Mouse (Mus musculus) liver, embryonic 11.5 days (tissue): ENCODE measurements around the gene Atp2b2. TPM values are rescaled to one million over a fixed set of nuclear protein-coding genes. Genes with fewer than 3 reads are reported as not detected.

ENCODE experiments used
- ATAC-seq: fragments of 200-750 bp; cut with Nextera tagmentation; replicated peaks from 2 replicates; pipeline ENCODE4 v1.8.0; 2017; ENCODE audit warnings: moderate number of reproducible peaks, mild to moderate bottlenecking, moderate TSS enrichment, moderate library complexity; ENCODE audit not compliant: low FRiP score
- DNase-seq: peaks from one replicate; pipeline ENCODE4 v3.0.0-alpha.2; 2017; ENCODE audit warnings: low spot score
- H3K27ac ChIP-seq: fragments of 300-500 bp; sonication (generic); 2 replicates; pipeline ENCODE4 v1.5.1; 2014; ENCODE audit warnings: mild to moderate bottlenecking, low read depth, low read length, control low read depth
- H3K27me3 ChIP-seq: fragments of 300-500 bp; sonication (generic); replicated peaks from 2 replicates; pipeline ENCODE4 v1.6.1; 2014; ENCODE audit warnings: low read length, mixed read lengths; ENCODE audit not compliant: control insufficient read depth, insufficient read depth
- H3K36me3 ChIP-seq: fragments of 300-500 bp; sonication (generic); 2 replicates; pipeline ENCODE4 v1.6.1; 2014; ENCODE audit warnings: mild to moderate bottlenecking, low read length, moderate library complexity, mixed read lengths; ENCODE audit not compliant: control insufficient read depth, insufficient read depth
- H3K4me1 ChIP-seq: fragments of 300-500 bp; sonication (generic); replicated peaks from 2 replicates; pipeline ENCODE4 v1.6.1; 2014; ENCODE audit warnings: low read length, mixed read lengths; ENCODE audit not compliant: control insufficient read depth, insufficient read depth
- H3K4me2 ChIP-seq: fragments of 300-500 bp; sonication (generic); 2 replicates; pipeline ENCODE4 v1.6.1; 2014; ENCODE audit warnings: mild to moderate bottlenecking, control low read depth, moderate library complexity
- H3K4me3 ChIP-seq: fragments of 300-500 bp; sonication (generic); 2 replicates; pipeline ENCODE4 v1.5.1; 2014; ENCODE audit warnings: low read depth, low read length, control low read depth
- H3K9ac ChIP-seq: fragments of 300-500 bp; sonication (generic); 2 replicates; pipeline ENCODE4 v1.6.1; 2014; ENCODE audit warnings: low read depth, low read length, control low read depth
- H3K9me3 ChIP-seq: fragments of 300-500 bp; sonication (generic); 2 replicates; pipeline ENCODE4 v1.6.1; 2016; ENCODE audit warnings: low read length, inconsistent platforms, mixed read lengths; ENCODE audit not compliant: control insufficient read depth
- whole genome bisulfite sequencing: fragments of 180-500 bp; shearing (Covaris S2); extraction: QIAGEN DNeasy Blood & Tissue Kit; methylation state at CpG from one replicate; pipeline ENCODE4 v1.1.7; 2014; 5-methylcytosine and 5-hydroxymethylcytosine counted together
- polyA plus RNA-seq: library from polyadenylated mRNA; unstranded; fragments of >200 nt; fragmentation: Nextera tagmentation; extraction: Ambion mirVana; gene quantifications from 2 replicates; pipeline ENCODE4 v1.2.1, GENCODE M21; 2014

Atp2b2 gene
- polyA plus RNA-seq, 1 experiment from 2014 or later, result 0.62 TPM

DNA sequence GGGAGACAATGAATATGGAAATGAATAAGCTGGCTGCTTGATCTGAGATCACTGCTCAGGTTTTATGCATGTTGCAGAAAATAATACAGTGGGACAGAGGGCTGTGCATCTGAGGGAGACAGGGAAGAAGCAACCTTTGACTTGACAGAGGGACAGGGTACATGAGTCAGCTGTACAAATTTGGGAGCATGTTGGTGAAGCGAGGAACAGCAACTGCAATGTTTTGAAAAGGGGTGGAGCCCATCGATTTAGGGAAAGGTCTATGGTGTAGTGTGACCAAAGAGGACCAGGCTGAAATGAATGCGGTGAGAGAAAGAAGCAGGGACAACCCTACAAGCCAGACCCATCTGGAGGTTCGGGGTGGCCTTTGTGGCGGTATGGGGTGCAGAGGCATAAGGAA lies 84.4 kb downstream of the Atp2b2 start:
- Histone ChIP-seq H3K9me3 (no peaks in the 10 kb centered on the region), H3K9ac (no peak overlapping the region), H3K27me3 (no peaks in the 10 kb centered on the region), H3K4me1 (no peaks in the 10 kb centered on the region), H3K4me3 (no peak overlapping the region), H3K4me2 (no peak overlapping the region), H3K27ac (no peak overlapping the region), H3K36me3 (no peaks in the 10 kb centered on the region)
- 78% methylated on average over 5 of the region's 5 CpGs for WGBS
- ATAC-seq (no peak), DNase-seq (no peak)

DNA sequence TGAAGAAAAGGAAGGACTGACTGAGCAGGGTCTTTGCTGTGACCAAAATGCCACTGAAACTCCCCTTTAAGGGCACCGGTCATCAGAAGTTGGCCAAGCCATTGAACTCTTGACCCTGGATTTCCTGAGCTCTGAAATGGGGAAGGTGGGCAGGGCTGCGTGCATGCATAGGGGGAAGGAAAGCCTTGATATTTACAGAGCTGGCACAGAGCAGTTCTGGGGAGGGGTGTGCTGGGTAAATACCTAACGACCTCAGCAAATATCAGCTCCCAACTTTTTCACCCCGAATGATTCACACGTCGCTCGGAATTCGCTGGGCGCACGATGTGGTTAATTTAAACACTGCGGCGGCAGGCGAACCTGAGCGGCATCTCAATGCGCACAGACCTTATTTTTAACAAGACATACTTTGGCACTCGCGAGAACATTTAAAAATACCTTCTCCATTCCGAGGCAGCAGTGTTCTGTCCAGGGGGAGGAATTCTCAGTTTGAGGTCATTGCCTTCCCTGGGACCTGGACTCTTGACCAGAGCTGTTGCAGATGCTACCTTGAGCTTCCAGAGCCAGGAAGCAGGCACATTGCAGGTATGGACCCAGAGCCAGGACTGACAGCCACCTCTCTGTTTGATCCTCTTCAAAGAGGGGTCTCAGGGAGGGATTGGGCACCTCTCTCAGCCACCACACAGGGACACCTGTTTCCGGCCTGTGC lies 85.0 kb downstream of the Atp2b2 start:
- Histone ChIP-seq H3K9ac (no peak overlapping the region), H3K36me3 (no peaks in the 10 kb centered on the region), H3K27ac (no peak overlapping the region), H3K27me3 (no peaks in the 10 kb centered on the region), H3K4me1 (no peaks in the 10 kb centered on the region), H3K4me3 (no peak overlapping the region), H3K9me3 (no peaks in the 10 kb centered on the region), H3K4me2 (no peak overlapping the region)
- DNase-seq, result no peak
- no peak for ATAC-seq
- 71% methylated on average over 19 of the region's 19 CpGs for WGBS

DNA sequence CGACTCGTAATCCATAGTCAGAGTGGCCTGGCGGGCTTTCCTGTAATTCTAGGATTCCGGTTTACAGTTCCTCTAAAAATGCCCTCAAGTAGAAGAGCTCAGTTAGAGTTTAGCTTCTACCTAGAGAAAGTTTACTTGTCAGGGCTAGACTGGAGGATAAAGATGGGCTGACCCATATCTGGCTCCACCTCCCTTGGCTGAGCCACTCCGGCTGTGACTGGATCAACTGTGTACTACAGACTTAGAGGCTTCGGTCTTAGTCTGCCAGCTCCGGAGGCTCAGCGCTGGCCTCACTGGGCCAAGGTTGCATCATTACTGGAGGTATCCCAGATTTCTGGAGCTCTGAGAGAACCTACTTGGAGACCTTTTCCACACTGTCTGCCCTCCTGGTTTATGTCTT lies 94.9 kb downstream of the Atp2b2 start:
- no peaks in the 10 kb centered on the region for H3K36me3 ChIP-seq
- 82% methylated on average over 8 of the region's 8 CpGs for WGBS
- H3K4me2 ChIP-seq, result no peak overlapping the region
- no peak overlapping the region for H3K27ac ChIP-seq
- DNase-seq, result no peak
- H3K9me3 ChIP-seq, result no peaks in the 10 kb centered on the region
- H3K9ac ChIP-seq, result no peak overlapping the region
- ATAC-seq, result no peak
- no peaks in the 10 kb centered on the region for H3K4me1 ChIP-seq
- no peaks in the 10 kb centered on the region for H3K27me3 ChIP-seq
- no peak overlapping the region for H3K4me3 ChIP-seq

DNA sequence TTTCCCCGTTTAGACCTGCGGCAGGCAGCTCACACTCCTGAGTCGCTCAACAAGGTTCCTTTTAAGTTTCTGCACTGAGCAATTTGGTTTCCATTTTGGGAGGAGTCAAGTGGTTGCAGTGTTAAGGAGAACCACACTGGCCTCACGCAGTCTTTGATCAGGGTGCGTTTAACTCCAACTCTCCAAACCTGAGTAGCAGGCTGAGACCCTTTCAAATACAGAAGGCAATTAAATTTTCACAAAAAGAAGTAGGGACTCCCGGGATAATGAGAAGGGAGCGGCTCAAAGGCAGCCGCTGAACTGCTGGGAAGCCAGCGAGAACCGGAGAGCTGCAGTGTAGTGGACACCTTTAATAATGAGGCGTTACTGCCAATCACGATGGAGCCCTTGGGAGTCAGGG lies 100.1 kb downstream of the Atp2b2 start:
- Histone ChIP-seq H3K9me3 (no peaks in the 10 kb centered on the region), H3K27ac (no peak overlapping the region), H3K9ac (no peak overlapping the region), H3K36me3 (no peaks in the 10 kb centered on the region), H3K4me3 (no peak overlapping the region), H3K4me1 (no peaks in the 10 kb centered on the region), H3K4me2 (no peak overlapping the region), H3K27me3 (no peaks in the 10 kb centered on the region; the same call in 1 of the 2 replicates)
- 75% methylated on average over 12 of the region's 12 CpGs for whole genome bisulfite sequencing
- ATAC-seq, result no peak
- no peak for DNase-seq

DNA sequence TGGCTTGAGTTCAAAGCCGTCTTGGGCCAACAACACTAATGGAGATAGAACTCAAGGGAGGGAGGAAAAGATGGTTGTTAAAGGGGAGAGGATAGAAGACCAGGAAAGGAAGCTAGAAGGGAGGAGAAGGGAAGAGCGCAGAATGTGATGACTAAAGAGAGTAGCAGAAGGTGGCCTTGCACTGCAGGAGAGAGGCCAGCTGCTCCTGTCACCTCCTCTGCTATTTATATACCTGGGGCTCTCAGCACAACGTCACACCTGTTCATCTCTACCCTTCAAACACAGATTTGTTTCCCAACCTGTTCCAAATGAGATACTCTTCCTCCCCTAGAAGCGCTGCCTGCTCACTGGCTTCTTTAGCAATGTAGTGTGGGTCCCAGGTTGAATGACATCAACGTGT lies 101.1 kb downstream of the Atp2b2 start:
- H3K9ac ChIP-seq, result no peak overlapping the region
- H3K36me3 ChIP-seq, result no peaks in the 10 kb centered on the region
- no peak overlapping the region for H3K4me2 ChIP-seq
- H3K4me3 ChIP-seq, result no peak overlapping the region
- H3K4me1 ChIP-seq, result no peaks in the 10 kb centered on the region
- WGBS, result 70% methylated on average over 5 of the region's 5 CpGs
- no peaks in the 10 kb centered on the region for H3K9me3 ChIP-seq
- no peaks in the 10 kb centered on the region; the same call in 1 of the 2 replicates for H3K27me3 ChIP-seq
- DNase-seq (no peak), ATAC-seq (no peak)
- H3K27ac ChIP-seq, result no peak overlapping the region

DNA sequence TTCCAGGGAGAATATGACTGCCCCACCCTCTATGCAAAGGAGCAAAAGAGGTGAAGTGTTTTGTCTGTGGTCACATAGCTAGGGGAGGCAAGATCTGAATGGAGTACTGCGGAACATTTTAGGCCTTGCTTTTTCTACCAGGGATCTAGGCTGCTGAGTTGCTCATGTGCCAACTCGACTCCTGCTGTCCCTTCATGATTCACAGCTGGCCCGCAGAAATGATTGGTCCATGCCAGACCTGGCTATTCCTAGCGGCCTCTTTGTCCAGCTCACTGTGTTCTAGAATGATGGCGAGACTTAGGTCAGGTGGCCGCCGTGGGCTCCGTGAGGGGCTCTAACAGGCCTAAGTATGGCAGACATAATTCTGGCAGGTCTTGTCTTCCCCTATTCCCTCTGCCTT lies 103.0 kb downstream of the Atp2b2 start:
- Histone ChIP-seq H3K9me3 (no peaks in the 10 kb centered on the region), H3K9ac (no peak overlapping the region), H3K27me3 (no peaks in the 10 kb centered on the region; the same call in 1 of the 2 replicates), H3K4me3 (no peak overlapping the region), H3K4me2 (no peak overlapping the region), H3K4me1 (no peaks in the 10 kb centered on the region), H3K36me3 (no peaks in the 10 kb centered on the region), H3K27ac (no peak overlapping the region)
- no peak for DNase-seq
- no peak for ATAC-seq
- 81% methylated on average over 8 of the region's 8 CpGs for WGBS

DNA sequence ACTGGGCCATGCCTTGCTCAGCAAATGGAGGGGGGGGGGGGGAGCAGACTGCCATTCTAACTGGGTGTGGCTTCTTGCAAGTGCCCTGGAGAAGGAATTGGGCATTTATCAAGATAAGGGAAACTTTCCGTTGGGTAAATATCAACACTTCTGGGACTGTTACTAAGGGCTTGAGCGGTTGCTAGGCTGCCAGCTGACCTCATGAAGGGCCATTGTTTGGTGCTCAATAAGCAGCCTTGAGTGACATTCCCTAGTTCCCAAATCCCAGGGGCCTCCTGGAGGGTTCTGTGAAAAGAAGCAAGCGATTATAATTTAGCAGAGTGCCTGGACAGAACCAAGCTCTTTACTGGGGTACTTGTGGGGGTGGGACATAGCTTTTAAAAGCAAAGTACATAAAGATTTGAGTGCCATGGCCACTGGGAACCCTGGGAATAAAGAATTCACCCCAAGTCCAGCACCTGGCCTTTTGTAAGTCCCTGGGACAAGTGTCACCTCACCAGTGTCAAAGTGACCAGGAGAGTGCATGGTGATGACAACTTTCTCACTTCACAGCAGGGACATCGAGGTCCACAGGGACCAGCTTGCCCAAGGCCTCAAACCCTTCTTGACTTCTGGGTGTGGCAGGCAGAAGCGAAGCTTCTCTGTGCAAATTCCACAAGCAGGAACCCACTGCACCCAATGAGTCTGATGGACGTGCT lies 105.5 kb downstream of the Atp2b2 start:
- no peak for ATAC-seq

DNA sequence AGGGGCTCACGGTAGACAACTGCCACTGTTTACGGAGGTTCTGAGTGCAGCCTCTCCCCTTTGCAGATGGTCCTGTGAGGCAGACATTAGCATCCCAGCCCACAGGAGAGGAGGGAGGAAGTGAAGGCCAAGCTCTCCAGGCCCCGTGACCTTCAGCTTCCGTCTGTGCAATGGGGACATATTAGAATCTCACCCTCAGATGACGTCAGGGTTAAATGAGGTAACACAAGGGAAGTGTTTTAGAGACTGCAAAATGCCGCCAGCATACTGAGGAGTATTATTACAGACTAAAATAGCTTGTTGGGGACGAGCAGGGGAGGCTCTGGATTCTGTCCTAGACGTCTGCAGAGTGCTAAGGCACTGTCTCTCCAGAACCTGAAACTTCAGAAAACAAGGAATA lies 106.3 kb downstream of the Atp2b2 start:
- WGBS, result 65% methylated on average over 8 of the region's 8 CpGs
- no peaks in the 10 kb centered on the region; the same call in 1 of the 2 replicates for H3K27me3 ChIP-seq

More for the DNA sequence above, 105.5 kb downstream of the Atp2b2 start:
- H3K4me2 ChIP-seq, result no peak overlapping the region
- H3K27ac ChIP-seq, result no peak overlapping the region
- no peak overlapping the region for H3K4me3 ChIP-seq
- no peaks in the 10 kb centered on the region; the same call in 1 of the 2 replicates for H3K27me3 ChIP-seq
- no peak for DNase-seq
- no peaks in the 10 kb centered on the region for H3K9me3 ChIP-seq
- WGBS, result 48% methylated on average over 6 of the region's 6 CpGs
- no peaks in the 10 kb centered on the region for H3K36me3 ChIP-seq
- no peak overlapping the region for H3K9ac ChIP-seq
- H3K4me1 ChIP-seq, result no peaks in the 10 kb centered on the region

DNA sequence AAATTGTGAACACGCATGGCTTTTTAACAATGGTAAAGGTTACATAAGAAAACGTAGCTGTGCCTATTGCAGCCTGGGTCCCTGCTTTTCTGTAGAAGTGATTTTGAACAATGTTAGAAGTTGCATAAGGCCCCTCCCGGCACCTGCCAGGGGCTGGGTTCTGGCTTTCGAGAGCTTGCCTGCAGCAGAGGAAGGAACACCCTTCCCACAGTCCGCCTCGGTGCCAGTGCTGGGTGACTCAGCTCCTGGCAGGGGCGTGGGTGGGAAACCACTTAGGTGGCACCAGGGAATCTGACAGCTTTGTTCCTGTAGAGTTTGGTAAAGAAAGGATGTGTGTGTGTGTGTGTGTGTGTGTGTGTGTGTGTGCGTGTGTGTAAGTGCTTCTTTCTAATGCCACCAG lies 107.7 kb downstream of the Atp2b2 start:
- no peak overlapping the region for H3K9ac ChIP-seq
- H3K36me3 ChIP-seq, result no peaks in the 10 kb centered on the region
- no peaks in the 10 kb centered on the region for H3K4me1 ChIP-seq
- H3K4me3 ChIP-seq, result no peak overlapping the region
- no peaks in the 10 kb centered on the region for H3K27me3 ChIP-seq
- H3K9me3 ChIP-seq, result no peaks in the 10 kb centered on the region
- no peak for ATAC-seq
- no peak for DNase-seq
- no peak overlapping the region for H3K4me2 ChIP-seq
- WGBS, result 70% methylated on average over 8 of the region's 8 CpGs
- no peak overlapping the region for H3K27ac ChIP-seq

More for the DNA sequence above, 106.3 kb downstream of the Atp2b2 start:
- ATAC-seq (no peak), DNase-seq (no peak)
- Histone ChIP-seq H3K36me3 (no peaks in the 10 kb centered on the region), H3K9ac (no peak overlapping the region), H3K27ac (no peak overlapping the region), H3K4me1 (no peaks in the 10 kb centered on the region), H3K4me2 (no peak overlapping the region), H3K9me3 (no peaks in the 10 kb centered on the region), H3K4me3 (no peak overlapping the region)
